Comparison of ENCODE assay signal across 8 mouse cellular contexts in genomic region chr2:60962001-60962670, GRCm38 (mm10). TPM values are rescaled to one million over a fixed set of nuclear protein-coding genes. Genes with fewer than 3 reads are reported as not detected.
DNase-seq lines count a peak whose midpoint lies in the region; ATAC-seq and TF ChIP-seq lines count a peak whose summit lies in the region.

No protein-coding gene starts in this region.

- H3ac ChIP-seq in C2C12 (ENCODE audit: control insufficient read depth, insufficient read length, low read depth), result peak overlapping the region; percentile 89

- H3K27ac ChIP-seq in embryonic facial prominence, embryonic 15.5 days (replicated peaks), result peak overlapping the region; percentile 96
- H3K27ac ChIP-seq in heart, embryonic 16.5 days (ENCODE audit: low read length), result peak overlapping the region; percentile 99

- H3K9me3 ChIP-seq in embryonic facial prominence, embryonic 15.5 days (replicated peaks), result no peaks in the 10 kb centered on the region
- H3K9me3 ChIP-seq in heart, embryonic 16.5 days (replicated peaks; ENCODE audit: control insufficient read depth, low read length), result no peaks in the 10 kb centered on the region
- no peaks in the 10 kb centered on the region for H3K9me3 ChIP-seq in megakaryocyte, embryonic 14.5 days

- H3K36me3 ChIP-seq in C2C12 (ENCODE audit: control insufficient read depth, insufficient read depth), result no peaks in the 10 kb centered on the region
- no peaks in the 10 kb centered on the region for H3K36me3 ChIP-seq in embryonic facial prominence, embryonic 15.5 days
- no peaks in the 10 kb centered on the region for H3K36me3 ChIP-seq in heart, embryonic 16.5 days (ENCODE audit: control insufficient read depth, insufficient read depth)
- H3K36me3 ChIP-seq in megakaryocyte, embryonic 14.5 days (replicated peaks; ENCODE audit: low read length), result no peaks in the 10 kb centered on the region

- ATAC-seq in embryonic facial prominence, embryonic 15.5 days (ENCODE audit: insufficient number of reproducible peaks, low FRiP score, low TSS enrichment, low read depth), result peak; percentile 89
- ATAC-seq in heart, embryonic 16.5 days (replicated peaks; ENCODE audit: extremely low read depth, insufficient read depth, low FRiP score), result peak; percentile 85

- H3K27me3 ChIP-seq in C2C12 (ENCODE audit: control insufficient read depth, insufficient read depth, insufficient read length), result no peaks in the 10 kb centered on the region
- no peaks in the 10 kb centered on the region for H3K27me3 ChIP-seq in embryonic facial prominence, embryonic 15.5 days
- H3K27me3 ChIP-seq in heart, embryonic 16.5 days (ENCODE audit: control insufficient read depth, insufficient read depth, low read length), result no peaks in the 10 kb centered on the region
- peaks cover 55% of the 10 kb centered on the region for H3K27me3 ChIP-seq in megakaryocyte, embryonic 14.5 days (replicated peaks)

- H3K4me1 ChIP-seq in embryonic facial prominence, embryonic 15.5 days, result peaks cover 9% of the 10 kb centered on the region; the same call in 1 of the 2 replicates
- peaks cover 8% of the 10 kb centered on the region; the same call in 1 of the 2 replicates for H3K4me1 ChIP-seq in heart, embryonic 16.5 days (ENCODE audit: control insufficient read depth, insufficient read depth, low read length)
- H3K4me1 ChIP-seq in megakaryocyte, embryonic 14.5 days, result peaks cover 21% of the 10 kb centered on the region

- under 1% methylated on average over 51 of the region's 64 CpGs for WGBS in embryonic facial prominence, embryonic 15.5 days
- 0% methylated on average over 54 of the region's 64 CpGs for WGBS in heart, embryonic 16.5 days

- H3K9ac ChIP-seq in embryonic facial prominence, embryonic 15.5 days, result peak overlapping the region; percentile 83
- peak overlapping the region; percentile 81 for H3K9ac ChIP-seq in heart, embryonic 16.5 days (ENCODE audit: low read length)

- peaks cover 48% of the 10 kb centered on the region for H3K79me2 ChIP-seq in C2C12 (ENCODE audit: control insufficient read depth, insufficient read depth)

- peak; percentile 28 for DNase-seq in WW6 (ENCODE audit: low read depth, low spot score)
- peak; percentile 81 to 92 for DNase-seq in kidney, postnatal 25 days
- peak; percentile 75 for DNase-seq in testis, postnatal 10 days (ENCODE audit: low spot score)
- no peak for DNase-seq in layer of hippocampus, adult 9-10 months (ENCODE audit: low spot score)

- TF ChIP-seq CTCF in C2C12 (IDR thresholded peaks at IDR 0.05; ENCODE audit: control insufficient read depth, insufficient read depth, insufficient read length), result no peak

- H3K4me3 ChIP-seq in C2C12 (ENCODE audit: insufficient read depth, poor library complexity, severe bottlenecking), result peak overlapping the region; percentile 61
- peak overlapping the region; percentile 87 for H3K4me3 ChIP-seq in embryonic facial prominence, embryonic 15.5 days (replicated peaks)
- peak overlapping the region; percentile 73 for H3K4me3 ChIP-seq in heart, embryonic 16.5 days (ENCODE audit: low read length)
- H3K4me3 ChIP-seq in megakaryocyte, embryonic 14.5 days (replicated peaks), result peak overlapping the region; percentile 95

- H3K79me3 ChIP-seq in C2C12 (ENCODE audit: low read depth), result peaks cover 6% of the 10 kb centered on the region

- H3K4me2 ChIP-seq in embryonic facial prominence, embryonic 15.5 days (replicated peaks), result peak overlapping the region; percentile 61
- H3K4me2 ChIP-seq in heart, embryonic 16.5 days (ENCODE audit: low read depth, low read length), result peak overlapping the region; percentile 65

TF ChIP-seq in C2C12, 6 proteins besides CTCF, POLR2A, EP300 and RAD21:
- no peak for TF ChIP-seq CEBPB (IDR thresholded peaks at IDR 0.05; ENCODE audit: low read depth)
- no peak for TF ChIP-seq MYOG (IDR thresholded peaks at IDR 0.05; ENCODE audit: control insufficient read depth, extremely low read depth, insufficient read length)
- no peak for TF ChIP-seq MYOD1 (IDR thresholded peaks at IDR 0.05; ENCODE audit: control insufficient read depth, insufficient read length, low read depth)
- no peak for TF ChIP-seq MAX (IDR thresholded peaks at IDR 0.05)
- no peak for TF ChIP-seq FOSL1 (IDR thresholded peaks at IDR 0.05; ENCODE audit: insufficient read depth, low read length, poor library complexity, severe bottlenecking)
- no peak for TF ChIP-seq USF1 (IDR thresholded peaks at IDR 0.05; ENCODE audit: low read depth)

RNA-seq across cellular contexts. Expression of gene Rbms1, which starts 0.9 kb away (rescaled TPM):
- 42.9 TPM for polyA plus RNA-seq in C2C12 (2012; fragmentation: generic; extraction: Trizol)
- 128 and 144 TPM in 2 replicates for polyA plus RNA-seq in embryonic facial prominence, embryonic 15.5 days (2015; fragmentation: Nextera tagmentation; extraction: Ambion mirVana)
- 90.0 and 102 TPM in 2 replicates for polyA plus RNA-seq in heart, embryonic 16.5 days (2015; fragmentation: Nextera tagmentation; extraction: Ambion mirVana)
- 22.6 and 26.7 TPM in 2 replicates for polyA plus RNA-seq in megakaryocyte, embryonic 14.5 days (2012; ENCODE audit: insufficient read depth, low replicate concordance)
